Mouse (Mus musculus) stomach, embryonic 15.5 days (tissue): ENCODE data around the gene Zfp72. TPM values are rescaled to one million over a fixed set of nuclear protein-coding genes. Genes with fewer than 3 reads are reported as not detected.

Experiments
- ATAC-seq: fragments of 200-750 bp; cut with Nextera tagmentation; 2 replicates; pipeline ENCODE4 v1.8.0; 2017; ENCODE audit warnings: low read depth, moderate number of reproducible peaks, moderate TSS enrichment; ENCODE audit not compliant: insufficient read depth, low FRiP score
- H3K27ac ChIP-seq: fragments of 300-500 bp; sonication (generic); 2 replicates; pipeline ENCODE4 v1.5.1; 2015; ENCODE audit warnings: mild to moderate bottlenecking, inconsistent platforms
- H3K27me3 ChIP-seq: fragments of 300-500 bp; sonication (generic); replicated peaks from 2 replicates; pipeline ENCODE4 v1.6.1; 2015; ENCODE audit warnings: inconsistent platforms
- H3K36me3 ChIP-seq: fragments of 300-500 bp; sonication (generic); 2 replicates; pipeline ENCODE4 v1.6.1; 2015; ENCODE audit warnings: inconsistent platforms
- H3K4me1 ChIP-seq: fragments of 300-500 bp; sonication (generic); 2 replicates; pipeline ENCODE4 v1.6.1; 2015; ENCODE audit warnings: inconsistent platforms
- H3K4me2 ChIP-seq: fragments of 300-500 bp; sonication (generic); 2 replicates; pipeline ENCODE4 v1.6.1; 2015; ENCODE audit warnings: mild to moderate bottlenecking, inconsistent platforms
- H3K4me3 ChIP-seq: fragments of 300-500 bp; sonication (generic); replicated peaks from 2 replicates; pipeline ENCODE4 v1.5.1; 2015; ENCODE audit warnings: inconsistent platforms
- H3K9ac ChIP-seq: fragments of 300-500 bp; sonication (generic); 2 replicates; pipeline ENCODE4 v1.6.1; 2015; ENCODE audit warnings: inconsistent platforms
- H3K9me3 ChIP-seq: fragments of 300-500 bp; sonication (generic); 2 replicates; pipeline ENCODE4 v1.6.1; 2016; ENCODE audit warnings: inconsistent platforms
- WGBS: fragments of 180-500 bp; shearing (Covaris S2); methylation state at CpG from one replicate; pipeline ENCODE4 v1.1.7; 2015; 5-methylcytosine and 5-hydroxymethylcytosine counted together
- polyA plus RNA-seq: library from polyadenylated mRNA; unstranded; fragments of >200 nt; fragmentation: Nextera tagmentation; extraction: Ambion mirVana; gene quantifications from 2 replicates; pipeline ENCODE4 v1.2.1, GENCODE M21; 2015

The Zfp72 gene
- polyA plus RNA-seq: 5.2 and 5.9 TPM in 2 replicates

DNA sequence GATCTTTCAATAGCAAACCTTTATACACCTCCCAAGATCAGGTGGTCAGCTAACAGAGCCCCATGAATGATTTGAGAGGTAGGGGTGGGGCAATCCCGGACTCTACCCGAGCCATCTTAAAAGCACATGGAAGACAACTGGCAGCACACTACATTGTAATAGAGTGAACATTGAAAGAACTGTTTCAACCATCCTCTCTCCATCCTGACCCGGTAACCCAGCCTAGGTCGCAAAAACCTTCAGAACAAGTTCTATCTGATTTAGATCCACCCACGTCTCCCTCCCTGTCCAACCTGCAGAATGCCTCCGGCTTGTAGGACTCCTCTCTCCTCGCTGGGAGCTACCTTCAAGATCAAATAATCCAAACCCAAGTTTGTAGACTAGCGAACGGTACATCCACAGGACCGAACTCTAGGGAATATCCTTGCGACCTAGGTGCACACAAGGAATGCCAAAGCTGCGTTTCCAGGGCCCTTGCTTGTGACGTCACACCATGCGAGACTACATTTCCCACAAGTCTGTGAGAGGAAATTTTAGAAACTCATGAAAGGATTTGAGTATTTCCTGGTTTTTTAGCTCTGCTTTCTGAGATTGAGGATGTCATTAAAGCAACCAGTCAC lies at the start of gene Zfp72:
Zfp72 (minus strand) TSS at position 466 of the 620 bp plus-strand sequence.
- ATAC-seq: peak; percentile 80
- Histone ChIP-seq H3K4me3 (peak within 1 kb of the TSS; percentile 60), H3K4me1 (no peaks in the 10 kb centered on the region), H3K9me3 (no peaks in the 10 kb centered on the region), H3K27ac (no peak within 1 kb of the TSS), H3K36me3 (no peaks in the 10 kb centered on the region), H3K27me3 (no peaks in the 10 kb centered on the region), H3K4me2 (peak within 1 kb of the TSS; percentile 66), H3K9ac (peak within 1 kb of the TSS; percentile 40)
- under 1% methylated on average over 14 of the region's 14 CpGs for WGBS

DNA sequence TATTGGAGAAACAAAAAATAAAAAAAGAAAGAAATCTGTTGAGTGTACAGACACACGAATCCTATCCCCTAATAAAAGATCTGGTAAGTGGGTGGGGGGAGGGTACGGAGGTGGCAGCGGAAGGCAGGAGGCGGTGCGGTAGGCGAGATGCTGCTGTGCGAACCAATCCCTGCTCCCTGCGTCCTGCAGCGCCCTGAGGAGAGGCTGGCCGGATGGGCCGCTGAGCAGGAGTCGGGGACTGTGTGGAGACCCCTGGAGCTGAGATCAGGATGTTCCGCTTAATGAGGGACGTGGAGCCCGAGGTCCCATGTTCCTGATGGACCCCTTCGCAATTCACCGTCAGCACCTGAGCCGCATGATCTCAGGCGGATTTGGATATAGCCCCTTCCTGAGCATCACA lies 49.3 kb upstream of the Zfp72 start:
- Histone ChIP-seq H3K4me1 (no peaks in the 10 kb centered on the region), H3K9me3 (peaks cover 4% of the 10 kb centered on the region; the same call in 1 of the 2 replicates), H3K9ac (no peak overlapping the region), H3K27ac (no peak overlapping the region), H3K4me3 (no peak overlapping the region), H3K4me2 (no peak overlapping the region), H3K36me3 (no peaks in the 10 kb centered on the region), H3K27me3 (no peaks in the 10 kb centered on the region)
- ATAC-seq: no peak
- WGBS: 31% methylated on average over 19 of the region's 19 CpGs

DNA sequence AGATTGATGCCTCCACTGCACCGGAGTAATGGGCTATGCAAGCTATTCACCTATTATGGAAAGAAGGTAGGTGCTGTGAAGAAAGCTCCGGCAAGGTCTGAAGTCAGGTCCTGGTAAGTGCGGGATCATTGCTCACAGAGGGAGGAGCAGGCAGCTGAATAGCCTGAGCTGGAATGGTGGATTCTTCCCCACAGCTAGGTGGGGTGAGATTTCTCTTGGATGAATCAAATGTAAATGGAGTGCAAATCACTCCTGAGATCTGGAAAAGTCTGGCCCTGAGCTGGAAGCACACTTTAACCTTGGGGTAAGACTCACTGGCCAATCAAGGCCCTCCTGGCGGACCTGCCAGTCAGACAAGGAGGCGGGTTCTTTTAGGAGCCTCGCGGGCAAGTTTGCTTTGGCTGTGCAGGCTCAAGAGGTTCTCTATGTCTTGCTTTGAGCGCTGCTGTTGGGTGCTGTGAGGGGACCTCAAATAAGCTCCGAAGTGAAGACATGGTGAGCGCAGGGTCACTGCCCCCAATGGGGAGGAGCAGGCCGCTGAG lies 8.7 kb upstream of the Zfp72 start, which contains the start of gene Ftl1-ps1:
Ftl1-ps1 (plus strand) TSS at position 397 of the 542 bp plus-strand sequence.
- Histone ChIP-seq H3K9me3 (no peaks in the 10 kb centered on the region), H3K4me1 (no peaks in the 10 kb centered on the region), H3K4me2 (no peak within 1 kb of the TSS), H3K36me3 (no peaks in the 10 kb centered on the region), H3K9ac (no peak within 1 kb of the TSS), H3K27ac (no peak within 1 kb of the TSS), H3K4me3 (no peak within 1 kb of the TSS), H3K27me3 (no peaks in the 10 kb centered on the region)
- ATAC-seq: no peak
- 19% methylated on average over 11 of the region's 11 CpGs for WGBS

DNA sequence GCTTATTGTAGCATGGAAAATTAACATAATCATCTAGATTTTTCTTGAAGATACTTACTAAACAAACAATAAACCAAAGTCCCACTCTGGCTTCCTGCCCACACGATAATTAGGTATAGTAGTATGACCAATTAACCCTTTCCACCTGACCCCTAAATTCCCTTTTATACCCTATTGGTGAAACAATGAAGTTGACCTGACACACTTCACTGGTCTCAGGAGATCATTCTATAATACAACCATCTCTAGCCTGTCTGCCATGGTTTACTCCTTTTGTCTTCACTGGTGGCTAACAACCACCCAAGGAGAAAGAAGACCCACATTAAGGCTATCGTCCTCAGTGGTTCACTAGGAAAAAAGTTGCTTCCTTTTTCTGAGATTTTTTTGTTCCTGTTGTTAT lies 520 bp upstream of the Zfp72 start:
- no peak for ATAC-seq

DNA sequence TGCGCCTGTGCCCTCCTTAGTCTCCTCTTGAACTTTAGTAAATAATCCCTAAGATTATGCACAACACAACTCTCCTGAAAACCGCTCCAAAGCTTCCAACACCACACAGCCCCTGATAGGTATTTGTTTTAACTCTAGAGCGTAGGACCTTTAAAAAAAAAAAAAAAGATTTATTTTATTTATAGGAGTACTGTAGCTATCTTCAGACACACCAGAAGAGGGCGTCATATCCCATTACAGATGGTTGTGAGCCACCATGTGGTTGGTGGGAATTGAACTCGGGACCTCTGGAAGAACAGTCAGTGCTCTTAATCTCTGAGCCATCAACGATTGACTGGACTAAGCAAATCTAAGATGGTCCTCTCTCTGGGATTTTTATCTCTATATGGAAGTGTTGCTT lies 906 bp downstream of the Zfp72 start:
- ATAC-seq: no peak
- WGBS: 57% methylated on average over 6 of the region's 6 CpGs
- Histone ChIP-seq H3K4me3 (peak overlapping the region; percentile 60), H3K9ac (no peak overlapping the region), H3K4me1 (no peaks in the 10 kb centered on the region), H3K27me3 (no peaks in the 10 kb centered on the region), H3K36me3 (no peaks in the 10 kb centered on the region), H3K27ac (no peak overlapping the region), H3K4me2 (peak overlapping the region; percentile 66), H3K9me3 (no peaks in the 10 kb centered on the region)

More for the DNA sequence above, 520 bp upstream of the Zfp72 start:
- Histone ChIP-seq H3K9ac (no peak overlapping the region), H3K36me3 (no peaks in the 10 kb centered on the region), H3K4me2 (no peak overlapping the region), H3K4me1 (no peaks in the 10 kb centered on the region), H3K27ac (no peak overlapping the region), H3K27me3 (no peaks in the 10 kb centered on the region), H3K4me3 (no peak overlapping the region), H3K9me3 (no peaks in the 10 kb centered on the region)
- WGBS: 68% methylated on average over 2 of the region's 2 CpGs

DNA sequence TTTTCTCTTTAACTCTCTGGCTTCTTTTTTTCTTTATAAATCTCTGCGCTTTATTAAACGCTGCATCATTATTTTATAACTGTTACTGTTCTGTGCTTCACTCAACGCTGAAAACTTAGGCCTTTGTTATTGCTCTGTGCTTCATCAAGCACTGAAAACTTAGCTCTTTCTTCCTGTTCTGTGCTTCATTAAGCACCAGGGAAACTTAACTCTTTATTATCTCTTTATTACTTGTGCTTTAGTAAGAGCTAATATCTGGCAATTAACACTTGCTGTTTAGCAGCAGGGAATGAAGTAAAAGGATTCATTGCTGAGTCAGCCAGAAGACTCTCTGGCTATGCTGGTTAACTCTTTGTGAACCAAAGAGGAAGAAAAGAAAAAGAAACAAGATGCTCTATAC lies 8.3 kb downstream of the Zfp72 start:
- Histone ChIP-seq H3K9ac (no peak overlapping the region), H3K4me2 (no peak overlapping the region), H3K4me1 (no peaks in the 10 kb centered on the region), H3K27ac (peak overlapping the region; percentile 31; the same call in 1 of the 2 replicates), H3K9me3 (no peaks in the 10 kb centered on the region), H3K4me3 (no peak overlapping the region), H3K27me3 (no peaks in the 10 kb centered on the region), H3K36me3 (no peaks in the 10 kb centered on the region)
- WGBS: 50% methylated on average over 3 of the region's 3 CpGs
- no peak for ATAC-seq

DNA sequence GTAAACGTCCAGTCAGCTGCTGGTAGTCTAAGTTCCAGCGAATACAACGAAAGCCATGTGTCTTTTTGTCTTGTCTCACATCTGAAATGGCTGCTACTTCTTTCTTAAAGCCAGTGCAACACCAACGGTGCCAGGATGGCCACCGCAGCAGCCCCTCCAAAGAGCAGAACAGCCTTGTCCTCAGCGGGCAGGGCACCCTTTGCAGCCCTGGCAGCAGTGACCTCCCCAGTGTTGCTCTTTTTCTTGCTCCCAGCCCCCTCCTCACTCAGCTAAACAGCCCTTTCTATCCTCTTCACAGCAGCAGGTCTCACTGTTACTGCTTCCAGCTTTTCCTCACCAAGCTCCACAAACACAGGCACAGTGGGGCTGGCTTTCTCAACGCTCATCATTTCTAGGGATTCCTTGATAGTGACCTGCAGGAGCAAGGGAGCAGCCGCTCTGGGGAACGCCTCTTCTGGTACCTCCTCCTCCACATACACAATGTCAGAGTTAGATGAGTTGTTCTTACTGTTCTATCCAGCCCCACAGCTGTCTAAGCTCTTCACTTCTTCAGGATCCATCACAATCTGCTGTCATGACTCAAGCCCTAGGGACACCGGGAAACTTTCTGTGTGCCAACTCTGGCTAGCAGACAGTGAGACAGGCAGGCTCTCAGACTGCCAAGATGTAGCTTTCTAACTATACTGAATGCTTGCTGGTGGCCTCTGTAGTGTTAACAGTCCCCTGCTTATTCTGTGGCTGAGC lies 8.9 kb downstream of the Zfp72 start:
- no peak overlapping the region for H3K4me2 ChIP-seq
- no peaks in the 10 kb centered on the region for H3K27me3 ChIP-seq
- H3K36me3 ChIP-seq: no peaks in the 10 kb centered on the region
- H3K27ac ChIP-seq: peak overlapping the region; percentile 31; the same call in 1 of the 2 replicates
- H3K9me3 ChIP-seq: no peaks in the 10 kb centered on the region
- H3K4me3 ChIP-seq: no peak overlapping the region
- no peak for ATAC-seq
- H3K4me1 ChIP-seq: no peaks in the 10 kb centered on the region
- H3K9ac ChIP-seq: 0 out of 2 replicates have a peak overlapping the region, but pooled peaks have one; percentile 9
- WGBS: 65% methylated on average over 10 of the region's 10 CpGs

DNA sequence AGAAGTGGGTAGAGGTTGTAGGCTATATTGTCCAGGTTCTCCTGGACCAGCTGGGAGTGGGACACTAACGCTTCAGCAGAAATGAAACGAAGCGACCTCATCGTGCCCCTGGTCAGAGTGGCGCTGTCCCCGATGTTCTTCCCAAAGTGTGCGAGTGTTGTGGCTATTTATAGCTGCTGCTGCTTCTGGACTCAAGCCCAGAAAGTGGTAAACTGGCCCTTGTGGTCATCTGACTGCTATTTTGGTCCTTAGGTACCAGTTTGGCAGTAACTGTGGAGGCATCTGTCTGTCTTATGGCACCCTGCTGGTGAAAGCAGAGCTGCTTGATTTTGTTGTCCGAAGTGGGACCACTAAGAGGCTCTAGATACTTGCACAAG lies 26.8 kb downstream of the Zfp72 start, which contains the start of gene Lrrc14b:
Lrrc14b (minus strand) TSS at position 147 of the 377 bp plus-strand sequence.
- WGBS: 69% methylated on average over 8 of the region's 8 CpGs
- H3K36me3 ChIP-seq: peaks cover 9% of the 10 kb centered on the region; the same call in 1 of the 2 replicates
- ATAC-seq: no peak
- no peak within 1 kb of the TSS for H3K9ac ChIP-seq
- no peaks in the 10 kb centered on the region for H3K4me1 ChIP-seq
- H3K9me3 ChIP-seq: no peaks in the 10 kb centered on the region
- no peaks in the 10 kb centered on the region for H3K27me3 ChIP-seq
- H3K4me3 ChIP-seq: no peak within 1 kb of the TSS
- no peak within 1 kb of the TSS for H3K4me2 ChIP-seq
- no peak within 1 kb of the TSS for H3K27ac ChIP-seq

DNA sequence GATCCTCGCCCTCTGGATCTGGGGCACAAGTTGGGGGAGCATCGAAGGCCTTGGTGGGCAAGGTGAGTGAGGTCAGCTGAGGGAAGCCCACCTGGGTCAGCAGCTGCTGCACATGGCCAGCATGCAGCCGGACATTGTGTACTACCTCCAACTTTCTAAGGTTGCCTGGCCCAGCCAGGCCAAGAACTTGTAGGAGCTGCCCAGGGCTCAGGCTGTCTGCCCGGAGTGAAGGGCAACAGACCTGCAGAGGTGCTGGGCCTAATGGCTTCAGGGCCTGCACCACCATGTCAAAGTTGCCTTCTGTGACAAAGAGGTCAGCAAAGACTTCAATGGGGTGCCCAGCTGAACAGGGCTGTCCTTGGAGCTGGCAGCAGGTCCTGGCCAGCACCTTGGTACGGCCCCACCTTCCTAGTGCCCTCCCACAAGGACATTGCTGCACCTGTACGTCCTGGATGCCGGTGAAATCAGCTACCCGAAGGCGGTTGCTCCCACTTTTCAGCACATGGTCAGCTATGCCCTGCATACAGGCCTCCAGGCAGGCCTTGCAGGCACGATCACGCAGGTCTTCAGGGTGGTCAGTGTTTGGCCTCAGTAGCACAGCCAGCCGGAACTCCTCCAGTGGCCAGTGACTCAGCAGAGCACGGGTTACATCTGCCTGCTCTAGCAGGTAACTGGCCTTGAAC lies 27.3 kb downstream of the Zfp72 start:
- 89% methylated on average over 13 of the region's 13 CpGs for WGBS

DNA sequence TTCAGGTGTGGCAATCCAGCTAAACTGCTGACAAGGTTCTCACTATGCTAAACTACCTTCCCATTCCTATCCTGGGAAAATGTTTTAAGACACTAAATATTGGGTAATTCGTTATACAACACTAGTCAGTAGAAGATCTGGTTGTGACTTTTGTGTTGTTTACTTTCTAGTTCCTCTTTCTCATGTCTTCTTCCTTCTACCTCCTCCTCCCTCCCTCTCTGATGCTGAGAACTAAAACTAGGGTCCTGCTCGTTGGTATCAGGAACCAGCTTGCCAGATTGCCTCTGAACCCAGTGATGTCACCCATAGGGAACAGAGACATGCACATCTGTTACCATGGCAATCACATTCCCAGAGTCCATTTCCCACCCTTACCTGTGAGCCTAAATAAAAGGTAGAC lies 28.4 kb downstream of the Zfp72 start:
- Histone ChIP-seq H3K9ac (no peak overlapping the region), H3K36me3 (peaks cover 12% of the 10 kb centered on the region), H3K9me3 (no peaks in the 10 kb centered on the region), H3K27ac (no peak overlapping the region), H3K4me2 (no peak overlapping the region), H3K4me1 (no peaks in the 10 kb centered on the region), H3K27me3 (no peaks in the 10 kb centered on the region), H3K4me3 (no peak overlapping the region)
- 67% methylated on average over 2 of the region's 2 CpGs for WGBS
- ATAC-seq: no peak

More for the DNA sequence above, 27.3 kb downstream of the Zfp72 start:
- H3K9ac ChIP-seq: no peak overlapping the region
- H3K27ac ChIP-seq: no peak overlapping the region
- peaks cover 12% of the 10 kb centered on the region; the same call in 1 of the 2 replicates for H3K36me3 ChIP-seq
- no peak overlapping the region for H3K4me2 ChIP-seq
- no peaks in the 10 kb centered on the region for H3K4me1 ChIP-seq
- H3K4me3 ChIP-seq: no peak overlapping the region
- H3K27me3 ChIP-seq: no peaks in the 10 kb centered on the region
- peak; percentile 14; the same call in 1 of the 2 replicates for ATAC-seq
- no peaks in the 10 kb centered on the region for H3K9me3 ChIP-seq

DNA sequence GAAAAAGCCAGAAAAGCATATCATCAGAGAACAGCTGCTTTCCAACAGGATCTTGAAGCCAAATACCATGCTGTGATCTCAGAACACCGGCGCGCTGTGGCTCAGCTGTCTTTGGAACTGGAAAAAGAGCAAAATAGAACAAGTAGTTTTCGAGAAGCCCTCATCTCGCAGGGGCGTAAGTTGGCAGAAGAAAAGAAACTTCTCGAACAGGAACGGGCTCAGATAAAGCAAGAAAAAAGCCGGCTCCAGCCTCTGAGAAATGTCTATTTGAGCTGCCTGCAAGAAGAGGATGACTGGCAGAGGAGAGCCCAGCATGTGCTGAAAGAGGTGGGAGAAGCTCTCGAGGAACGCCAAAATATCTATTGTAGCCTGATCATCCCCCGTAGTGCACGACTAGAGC lies 34.1 kb downstream of the Zfp72 start:
- Histone ChIP-seq H3K36me3 (peaks cover 26% of the 10 kb centered on the region), H3K9me3 (no peaks in the 10 kb centered on the region), H3K4me3 (no peak overlapping the region), H3K9ac (no peak overlapping the region), H3K4me1 (no peaks in the 10 kb centered on the region), H3K27ac (no peak overlapping the region), H3K27me3 (no peaks in the 10 kb centered on the region), H3K4me2 (no peak overlapping the region)
- ATAC-seq: no peak
- 96% methylated on average over 13 of the region's 13 CpGs for WGBS
